ENCODE assay signal across 8 mouse cellular contexts in the genomic region with DNA sequence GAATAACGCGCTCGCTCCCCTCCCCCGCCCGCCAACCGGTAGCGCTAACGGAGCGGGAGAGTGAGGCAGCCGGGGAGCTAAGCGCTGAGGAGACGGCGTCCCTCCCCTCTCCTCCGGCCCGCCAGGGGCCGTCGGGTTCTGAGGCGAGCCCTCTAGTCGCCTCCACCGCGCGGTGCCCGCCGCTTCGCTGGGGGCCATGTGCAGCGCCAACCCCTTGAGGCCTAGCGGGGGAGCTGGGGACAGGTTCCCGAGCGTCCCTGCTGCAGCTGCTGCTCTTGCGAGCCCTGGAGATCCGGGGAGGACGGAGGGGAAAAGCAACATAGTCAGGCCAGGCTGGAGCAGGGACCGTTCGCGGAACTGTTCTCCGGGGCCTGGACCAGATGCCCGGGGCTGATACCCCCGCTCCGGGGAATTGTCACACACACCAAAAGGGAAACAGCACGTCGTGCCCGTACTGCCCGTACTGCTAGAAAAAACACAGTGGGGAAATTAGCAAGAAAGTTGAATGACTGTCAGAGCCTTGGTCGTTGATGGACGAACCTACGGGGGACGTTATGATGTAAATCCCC. TPM values are rescaled to one million over a fixed set of nuclear protein-coding genes. Genes with fewer than 3 reads are reported as not detected.
DNase-seq lines count a peak whose midpoint lies in the region; ATAC-seq and TF ChIP-seq lines count a peak whose summit lies in the region.

No protein-coding gene starts in this region.

- H3ac ChIP-seq in C2C12 (ENCODE audit: control insufficient read depth, insufficient read length, low read depth): peak overlapping the region; percentile 85

- intact Hi-C loops in heart, adult 2 months (cut with DNase I): loop anchor here (5.0 kb wide), 3 partner anchors 139 to 331 kb away; partner anchors contain the start of genes Ccnt2, Rab3gap1 and Ubxn4

- H3K9ac ChIP-seq in heart, adult 2 months (ENCODE audit: low read depth, low read length): peak overlapping the region; percentile 72
- H3K9ac ChIP-seq in embryonic facial prominence, embryonic 13.5 days: peak overlapping the region; percentile 92
- peak overlapping the region; percentile 76 for H3K9ac ChIP-seq in intestine, postnatal 0 days (ENCODE audit: low read depth, low read length)
- H3K9ac ChIP-seq in neural tube, embryonic 13.5 days: peak overlapping the region; percentile 95

- no peaks in the 10 kb centered on the region for H3K27me3 ChIP-seq in heart, adult 2 months (ENCODE audit: control insufficient read depth, insufficient read depth, low read length)
- no peaks in the 10 kb centered on the region for H3K27me3 ChIP-seq in C2C12 (ENCODE audit: control insufficient read depth, insufficient read depth, insufficient read length)
- no peaks in the 10 kb centered on the region for H3K27me3 ChIP-seq in embryonic facial prominence, embryonic 13.5 days
- H3K27me3 ChIP-seq in intestine, postnatal 0 days (replicated peaks; ENCODE audit: control insufficient read depth, insufficient read depth, low read length): no peaks in the 10 kb centered on the region
- no peaks in the 10 kb centered on the region for H3K27me3 ChIP-seq in neural tube, embryonic 13.5 days

- H3K36me3 ChIP-seq in heart, adult 2 months (ENCODE audit: control insufficient read depth, insufficient read depth, low read length): peaks cover 6% of the 10 kb centered on the region
- H3K36me3 ChIP-seq in C2C12 (ENCODE audit: control insufficient read depth, insufficient read depth): no peaks in the 10 kb centered on the region
- H3K36me3 ChIP-seq in embryonic facial prominence, embryonic 13.5 days: no peaks in the 10 kb centered on the region
- no peaks in the 10 kb centered on the region for H3K36me3 ChIP-seq in intestine, postnatal 0 days (ENCODE audit: control insufficient read depth, insufficient read depth)
- H3K36me3 ChIP-seq in neural tube, embryonic 13.5 days: no peaks in the 10 kb centered on the region

- peaks cover 53% of the 10 kb centered on the region for H3K79me3 ChIP-seq in C2C12 (ENCODE audit: low read depth)

- peak overlapping the region; percentile 69 for H3K27ac ChIP-seq in heart, adult 2 months
- H3K27ac ChIP-seq in embryonic facial prominence, embryonic 13.5 days: peak overlapping the region; percentile 89
- peak overlapping the region; percentile 88 for H3K27ac ChIP-seq in intestine, postnatal 0 days (ENCODE audit: low read depth, low read length)
- peak overlapping the region; percentile 97 for H3K27ac ChIP-seq in neural tube, embryonic 13.5 days (replicated peaks)

- peaks cover 1% of the 10 kb centered on the region for H3K4me1 ChIP-seq in heart, adult 2 months (ENCODE audit: control insufficient read depth, insufficient read depth, low read length)
- peaks cover 8% of the 10 kb centered on the region for H3K4me1 ChIP-seq in embryonic facial prominence, embryonic 13.5 days
- no peaks in the 10 kb centered on the region for H3K4me1 ChIP-seq in intestine, postnatal 0 days (replicated peaks; ENCODE audit: control insufficient read depth, insufficient read depth, low read length)
- H3K4me1 ChIP-seq in neural tube, embryonic 13.5 days (replicated peaks): peaks cover 28% of the 10 kb centered on the region

- no peak for DNase-seq in heart, adult 2 months
- no peak for DNase-seq in heart, adult 18-20 months
- no peak for DNase-seq in frontal cortex, postnatal 14 days (ENCODE audit: low spot score in 2 of 2)
- DNase-seq in gastrocnemius, adult 18-20 months (ENCODE audit: low spot score): no peak

- TF ChIP-seq POLR2A in heart, adult 2 months (IDR thresholded peaks at IDR 0.05; ENCODE audit: insufficient read depth, low read depth, low read length): no peak

- peak; percentile 29 for ATAC-seq in embryonic facial prominence, embryonic 13.5 days (ENCODE audit: insufficient number of reproducible peaks, insufficient read depth, low FRiP score, low TSS enrichment, low read depth)
- peak; percentile 52 for ATAC-seq in intestine, postnatal 0 days
- ATAC-seq in neural tube, embryonic 13.5 days (ENCODE audit: low read depth): peak; percentile 72

- H3K79me2 ChIP-seq in heart, adult 2 months (replicated peaks; ENCODE audit: control insufficient read depth, insufficient read depth, low read length): no peaks in the 10 kb centered on the region; the same call in none of the 2 replicates
- peaks cover 55% of the 10 kb centered on the region for H3K79me2 ChIP-seq in C2C12 (ENCODE audit: control insufficient read depth, insufficient read depth)

- no peaks in the 10 kb centered on the region for H3K9me3 ChIP-seq in embryonic facial prominence, embryonic 13.5 days
- H3K9me3 ChIP-seq in intestine, postnatal 0 days (ENCODE audit: control insufficient read depth): no peaks in the 10 kb centered on the region
- no peaks in the 10 kb centered on the region for H3K9me3 ChIP-seq in neural tube, embryonic 13.5 days

- H3K4me2 ChIP-seq in embryonic facial prominence, embryonic 13.5 days: peak overlapping the region; percentile 77
- H3K4me2 ChIP-seq in intestine, postnatal 0 days (replicated peaks; ENCODE audit: low read depth): peak overlapping the region; percentile 75
- H3K4me2 ChIP-seq in neural tube, embryonic 13.5 days: peak overlapping the region; percentile 76

- no peak for TF ChIP-seq EP300 in heart, adult 2 months (IDR thresholded peaks at IDR 0.05; ENCODE audit: insufficient read depth, low read depth, low read length)

- peak overlapping the region; percentile 93 for H3K4me3 ChIP-seq in heart, adult 2 months
- H3K4me3 ChIP-seq in C2C12 (ENCODE audit: insufficient read depth, poor library complexity, severe bottlenecking): peak overlapping the region; percentile 88
- H3K4me3 ChIP-seq in embryonic facial prominence, embryonic 13.5 days: peak overlapping the region; percentile 97
- peak overlapping the region; percentile 90 for H3K4me3 ChIP-seq in intestine, postnatal 0 days (ENCODE audit: low read depth, low read length)
- peak overlapping the region; percentile 94 for H3K4me3 ChIP-seq in neural tube, embryonic 13.5 days

- peak; percentile 20; the same call in 1 of the 2 replicates for TF ChIP-seq CTCF in heart, adult 2 months (IDR thresholded peaks at IDR 0.05)
- no peak for TF ChIP-seq CTCF in C2C12 (IDR thresholded peaks at IDR 0.05; ENCODE audit: control insufficient read depth, insufficient read depth, insufficient read length)
- peak; percentile 39 for TF ChIP-seq CTCF in intestine, postnatal 0 days (IDR thresholded peaks at IDR 0.05; ENCODE audit: low read depth)

- WGBS in heart, adult 2 months: under 1% methylated on average over 43 of the region's 47 CpGs
- WGBS in embryonic facial prominence, embryonic 13.5 days: 0% methylated on average over 46 of the region's 47 CpGs
- WGBS in intestine, postnatal 0 days: under 1% methylated on average over 40 of the region's 47 CpGs
- under 1% methylated on average over 46 of the region's 47 CpGs for WGBS in neural tube, embryonic 13.5 days

TF ChIP-seq in C2C12, 6 proteins besides CTCF, POLR2A, EP300 and RAD21:
- TF ChIP-seq MYOG (IDR thresholded peaks at IDR 0.05; ENCODE audit: control insufficient read depth, extremely low read depth, insufficient read length) (no peak), MYOD1 (IDR thresholded peaks at IDR 0.05; ENCODE audit: control insufficient read depth, insufficient read length, low read depth) (no peak), USF1 (IDR thresholded peaks at IDR 0.05; ENCODE audit: low read depth) (no peak), MAX (IDR thresholded peaks at IDR 0.05) (no peak), CEBPB (IDR thresholded peaks at IDR 0.05; ENCODE audit: low read depth) (no peak), FOSL1 (IDR thresholded peaks at IDR 0.05; ENCODE audit: insufficient read depth, low read length, poor library complexity, severe bottlenecking) (no peak)
TF ChIP-seq in C2C12: peak in this region for 0.

RNA-seq across cellular contexts. Expression of gene R3hdm1, which starts 0.5 kb away (rescaled TPM):
- 10 to 100 TPM; 47.8 to 54.5 TPM for total RNA-seq in heart, adult 2 months (2021)
- 33.1 and 33.9 TPM in 2 replicates for polyA plus RNA-seq in heart, adult 2 months (2012; rRNA removed)
- 10 to 100 TPM; 42.7 to 49.5 TPM for total RNA-seq in heart, adult 18-20 months (2021)
- 29.9 TPM for polyA plus RNA-seq in C2C12 (2012; fragmentation: generic; extraction: Trizol)
- 88.4 and 88.8 TPM in 2 replicates for polyA plus RNA-seq in embryonic facial prominence, embryonic 13.5 days (2015; fragmentation: Nextera tagmentation; extraction: Ambion mirVana)
- polyA plus RNA-seq in intestine, postnatal 0 days (2015; fragmentation: Nextera tagmentation; extraction: Ambion mirVana): 28.4 and 31.5 TPM in 2 replicates
- polyA plus RNA-seq in neural tube, embryonic 13.5 days (2015; fragmentation: Nextera tagmentation; extraction: Ambion mirVana): 80.5 and 93.4 TPM in 2 replicates
- total RNA-seq in gastrocnemius, adult 18-20 months (2021): 10 to 100 TPM; 69.7 to 78.6 TPM

RNA-seq across cellular contexts. Expression of gene Zranb3, which starts 0.8 kb away (rescaled TPM):
- total RNA-seq in heart, adult 2 months (2021): 1 to 10 TPM; 4.8 to 5.0 TPM
- polyA plus RNA-seq in heart, adult 2 months (2012; rRNA removed): 1.00 and 1.6 TPM in 2 replicates
- 1 to 10 TPM; 5.0 to 5.3 TPM for total RNA-seq in heart, adult 18-20 months (2021)
- 3.1 TPM for polyA plus RNA-seq in C2C12 (2012; fragmentation: generic; extraction: Trizol)
- polyA plus RNA-seq in embryonic facial prominence, embryonic 13.5 days (2015; fragmentation: Nextera tagmentation; extraction: Ambion mirVana): 11.4 and 11.6 TPM in 2 replicates
- polyA plus RNA-seq in intestine, postnatal 0 days (2015; fragmentation: Nextera tagmentation; extraction: Ambion mirVana): 1.4 and 2.2 TPM in 2 replicates
- polyA plus RNA-seq in neural tube, embryonic 13.5 days (2015; fragmentation: Nextera tagmentation; extraction: Ambion mirVana): 3.4 and 4.4 TPM in 2 replicates
- 1 to 10 TPM; 5.6 to 5.7 TPM for total RNA-seq in gastrocnemius, adult 18-20 months (2021)
